Mouse (Mus musculus): ENCODE data around the gene Galc. TPM values are rescaled to one million over a fixed set of nuclear protein-coding genes. Genes with fewer than 3 reads are reported as not detected.
"Not testable (repeated sequence)": the region's sequence is repeated elsewhere in the genome, so short reads cannot be mapped to it uniquely, and the experiment has no call there.

The Galc gene
- polyA plus RNA-seq, 1 experiment from 2014 or later = 10.6 TPM

GRCm38 (mm10) chr12:98252417-98252816 lies 6.8 kb downstream of the Galc start:
- DNase-seq (no peak), ATAC-seq (ENCODE audit: insufficient read depth) (no peak)
- WGBS = 67% methylated on average over 2 of the region's 2 CpGs
- Histone ChIP-seq H3K4me1 (ENCODE audit: insufficient read depth) (no peaks in the 10 kb centered on the region), H3K9ac (no peak overlapping the region), H3K36me3 (ENCODE audit: insufficient read depth) (peaks cover 11% of the 10 kb centered on the region; the same call in 1 of the 2 replicates), H3K9me3 (ENCODE audit: low read depth, low read length) (no peaks in the 10 kb centered on the region), H3K27me3 (ENCODE audit: insufficient read depth, low read length) (no peaks in the 10 kb centered on the region), H3K4me3 (ENCODE audit: low read depth, low read length) (no peak overlapping the region), H3K27ac (ENCODE audit: low read depth) (no peak overlapping the region), H3K4me2 (no peak overlapping the region)
- no peak for TF ChIP-seq CTCF (IDR thresholded peaks at IDR 0.05; ENCODE audit: low read depth)

- DNase-seq (no peak), ATAC-seq (ENCODE audit: insufficient read depth) (no peak)
- Histone ChIP-seq H3K9ac (no peak overlapping the region), H3K4me1 (ENCODE audit: insufficient read depth) (no peaks in the 10 kb centered on the region), H3K27me3 (ENCODE audit: insufficient read depth, low read length) (no peaks in the 10 kb centered on the region), H3K4me2 (no peak overlapping the region), H3K36me3 (ENCODE audit: insufficient read depth) (peaks cover 11% of the 10 kb centered on the region; the same call in 1 of the 2 replicates), H3K9me3 (ENCODE audit: low read depth, low read length) (no peaks in the 10 kb centered on the region), H3K4me3 (ENCODE audit: low read depth, low read length) (no peak overlapping the region), H3K27ac (ENCODE audit: low read depth) (no peak overlapping the region)
- TF ChIP-seq CTCF (IDR thresholded peaks at IDR 0.05; ENCODE audit: low read depth) = no peak
- 89% methylated on average over 8 of the region's 8 CpGs for WGBS
Measured at GRCm38 (mm10) chr12:98250327-98250726, 8.9 kb downstream of the Galc start.

- no peak for TF ChIP-seq CTCF (IDR thresholded peaks at IDR 0.05; ENCODE audit: low read depth)
- no peaks in the 10 kb centered on the region for H3K9me3 ChIP-seq (ENCODE audit: low read depth, low read length)
- DNase-seq (no peak), ATAC-seq (ENCODE audit: insufficient read depth) (no peak)
- H3K9ac ChIP-seq = no peak overlapping the region
- WGBS = 74% methylated on average over 3 of the region's 3 CpGs
- no peak overlapping the region for H3K4me3 ChIP-seq (ENCODE audit: low read depth, low read length)
- H3K4me2 ChIP-seq = no peak overlapping the region
- no peaks in the 10 kb centered on the region for H3K27me3 ChIP-seq (ENCODE audit: insufficient read depth, low read length)
- H3K27ac ChIP-seq (ENCODE audit: low read depth) = no peak overlapping the region
- H3K36me3 ChIP-seq (ENCODE audit: insufficient read depth) = peaks cover 9% of the 10 kb centered on the region; the same call in 1 of the 2 replicates
- no peaks in the 10 kb centered on the region for H3K4me1 ChIP-seq (ENCODE audit: insufficient read depth)
Measured at GRCm38 (mm10) chr12:98249671-98250070, 9.6 kb downstream of the Galc start.

GRCm38 (mm10) chr12:98246835-98247234 lies 12.4 kb downstream of the Galc start:
- DNase-seq = no peak
- Histone ChIP-seq H3K4me1 (ENCODE audit: insufficient read depth) (no peaks in the 10 kb centered on the region), H3K4me2 (no peak overlapping the region), H3K27ac (ENCODE audit: low read depth) (no peak overlapping the region), H3K9me3 (ENCODE audit: low read depth, low read length) (no peaks in the 10 kb centered on the region), H3K36me3 (ENCODE audit: insufficient read depth) (0 out of 2 replicates have a peak, but pooled peaks cover 8% of the 10 kb centered on the region), H3K27me3 (ENCODE audit: insufficient read depth, low read length) (no peaks in the 10 kb centered on the region), H3K9ac (no peak overlapping the region), H3K4me3 (ENCODE audit: low read depth, low read length) (no peak overlapping the region)
- no peak for ATAC-seq (ENCODE audit: insufficient read depth)
- WGBS = 53% methylated on average over 4 of the region's 4 CpGs
- no peak for TF ChIP-seq CTCF (IDR thresholded peaks at IDR 0.05; ENCODE audit: low read depth)

- no peak for ATAC-seq (ENCODE audit: insufficient read depth)
- Histone ChIP-seq H3K27me3 (ENCODE audit: insufficient read depth, low read length) (no peaks in the 10 kb centered on the region), H3K27ac (ENCODE audit: low read depth) (no peak overlapping the region), H3K36me3 (ENCODE audit: insufficient read depth) (0 out of 2 replicates have a peak, but pooled peaks cover 2% of the 10 kb centered on the region), H3K4me2 (no peak overlapping the region), H3K9me3 (ENCODE audit: low read depth, low read length) (no peaks in the 10 kb centered on the region), H3K4me1 (ENCODE audit: insufficient read depth) (no peaks in the 10 kb centered on the region), H3K9ac (no peak overlapping the region), H3K4me3 (ENCODE audit: low read depth, low read length) (no peak overlapping the region)
- TF ChIP-seq CTCF (IDR thresholded peaks at IDR 0.05; ENCODE audit: low read depth) = no peak
- DNase-seq = no peak
- WGBS = 89% methylated on average over 5 of the region's 5 CpGs
Measured at GRCm38 (mm10) chr12:98244865-98245264, 14.4 kb downstream of the Galc start.

DNA sequence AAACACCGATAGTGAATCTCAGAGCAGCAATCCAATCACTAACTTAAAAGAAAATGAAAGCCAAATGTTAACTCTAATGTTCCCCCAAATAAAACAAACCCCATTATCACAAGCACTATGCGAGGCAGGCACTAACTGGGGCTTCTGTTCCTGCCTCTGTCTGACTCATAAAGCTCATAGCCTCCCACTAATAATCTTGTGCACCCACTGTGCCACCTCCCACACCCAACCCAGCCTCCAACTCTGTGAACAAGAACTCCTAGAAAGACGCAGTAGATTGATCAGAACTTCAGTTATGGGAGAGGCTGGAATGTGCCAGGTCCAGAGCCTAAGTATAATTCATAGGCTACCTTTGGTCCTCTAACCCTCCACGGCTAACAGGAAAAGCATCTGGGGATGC lies 15.1 kb downstream of the Galc start:
- WGBS = 80% methylated on average over 4 of the region's 4 CpGs
- Histone ChIP-seq H3K27me3 (ENCODE audit: insufficient read depth, low read length) (no peaks in the 10 kb centered on the region), H3K9ac (no peak overlapping the region), H3K36me3 (ENCODE audit: insufficient read depth) (no peaks in the 10 kb centered on the region), H3K9me3 (ENCODE audit: low read depth, low read length) (no peaks in the 10 kb centered on the region), H3K27ac (ENCODE audit: low read depth) (no peak overlapping the region), H3K4me3 (ENCODE audit: low read depth, low read length) (no peak overlapping the region), H3K4me2 (no peak overlapping the region), H3K4me1 (ENCODE audit: insufficient read depth) (no peaks in the 10 kb centered on the region)
- DNase-seq (no peak), ATAC-seq (ENCODE audit: insufficient read depth) (no peak)
- TF ChIP-seq CTCF (IDR thresholded peaks at IDR 0.05; ENCODE audit: low read depth) = no peak

DNA sequence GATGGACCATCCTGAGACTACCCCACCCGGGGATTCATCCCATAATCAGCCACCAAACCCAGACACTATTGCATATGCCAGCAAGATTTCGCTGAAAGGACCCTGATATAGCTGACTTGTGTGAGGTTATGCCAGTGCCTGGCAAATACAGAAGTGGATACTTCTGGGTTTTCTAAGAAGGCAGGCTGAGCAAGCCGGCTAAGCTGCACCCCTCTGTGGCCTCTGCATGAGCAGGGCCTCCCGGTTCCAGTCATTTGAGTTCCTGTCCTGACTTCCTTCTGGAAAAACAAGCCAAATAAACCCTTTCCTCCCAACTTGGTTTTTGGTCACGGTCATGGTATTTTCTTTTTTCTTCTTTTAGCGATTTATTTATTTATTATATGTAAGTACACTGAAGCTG lies 20.8 kb downstream of the Galc start:
- 79% methylated on average over 6 of the region's 6 CpGs for WGBS

GRCm38 (mm10) chr12:98227037-98227436 lies 32.2 kb downstream of the Galc start:
- Histone ChIP-seq H3K4me1 (ENCODE audit: insufficient read depth) (no peaks in the 10 kb centered on the region), H3K36me3 (ENCODE audit: insufficient read depth) (no peaks in the 10 kb centered on the region), H3K27ac (ENCODE audit: low read depth) (no peak overlapping the region), H3K9ac (no peak overlapping the region), H3K9me3 (ENCODE audit: low read depth, low read length) (no peaks in the 10 kb centered on the region), H3K27me3 (ENCODE audit: insufficient read depth, low read length) (no peaks in the 10 kb centered on the region), H3K4me2 (no peak overlapping the region), H3K4me3 (ENCODE audit: low read depth, low read length) (no peak overlapping the region)
- ATAC-seq (ENCODE audit: insufficient read depth) (no peak), DNase-seq (no peak)
- TF ChIP-seq CTCF (IDR thresholded peaks at IDR 0.05; ENCODE audit: low read depth) = no peak
- 83% methylated on average over 2 of the region's 2 CpGs for WGBS

More for the DNA sequence above, 20.8 kb downstream of the Galc start:
- not testable (repeated sequence) for H3K4me2 ChIP-seq; H3K9me3 ChIP-seq (ENCODE audit: low read depth, low read length); H3K9ac ChIP-seq; H3K4me3 ChIP-seq (ENCODE audit: low read depth, low read length); H3K36me3 ChIP-seq (ENCODE audit: insufficient read depth); H3K27me3 ChIP-seq (ENCODE audit: insufficient read depth, low read length); H3K4me1 ChIP-seq (ENCODE audit: insufficient read depth); H3K27ac ChIP-seq (ENCODE audit: low read depth); ATAC-seq (ENCODE audit: insufficient read depth); DNase-seq

Measured in lung, embryonic 14.5 days (tissue).